Mouse (Mus musculus) forebrain, embryonic 13.5 days (tissue): ENCODE measurements at regions not wholly inside any gene's neighbourhood (a gene's known extent, or its start where the extent isn't known, plus 50 kb on each side); places are given as distances from the start of the nearest gene placed in this dataset.

ENCODE experiments used
- ATAC-seq: fragments of 200-750 bp; cut with Nextera tagmentation; 2 replicates; pipeline ENCODE4 v1.8.0; 2017
- H3K27ac ChIP-seq: fragments of 300-500 bp; sonication (generic); 2 replicates; pipeline ENCODE4 v1.5.1; 2015; ENCODE audit warnings: inconsistent platforms, mild to moderate bottlenecking, moderate library complexity
- H3K27me3 ChIP-seq: fragments of 300-500 bp; sonication (generic); 2 replicates; pipeline ENCODE4 v1.6.1; 2015; ENCODE audit warnings: mild to moderate bottlenecking, inconsistent platforms
- H3K36me3 ChIP-seq: fragments of 300-500 bp; sonication (generic); 2 replicates; pipeline ENCODE4 v1.6.1; 2015; ENCODE audit warnings: mild to moderate bottlenecking, inconsistent platforms; ENCODE audit not compliant: poor library complexity, severe bottlenecking
- H3K4me1 ChIP-seq: fragments of 300-500 bp; sonication (generic); 2 replicates; pipeline ENCODE4 v1.6.1; 2015; ENCODE audit warnings: inconsistent platforms
- H3K4me2 ChIP-seq: fragments of 300-500 bp; sonication (generic); 2 replicates; pipeline ENCODE4 v1.6.1; 2015; ENCODE audit warnings: inconsistent platforms, mild to moderate bottlenecking, moderate library complexity
- H3K4me3 ChIP-seq: fragments of 300-500 bp; sonication (generic); 2 replicates; pipeline ENCODE4 v1.5.1; 2015; ENCODE audit warnings: mild to moderate bottlenecking, inconsistent platforms
- H3K9ac ChIP-seq: fragments of 300-500 bp; sonication (generic); 2 replicates; pipeline ENCODE4 v1.6.1; 2015; ENCODE audit warnings: mild to moderate bottlenecking, inconsistent platforms
- H3K9me3 ChIP-seq: fragments of 300-500 bp; sonication (generic); replicated peaks from 2 replicates; pipeline ENCODE4 v1.6.1; 2016; ENCODE audit warnings: inconsistent platforms
- WGBS: fragments of 180-500 bp; shearing (Covaris S2); methylation state at CpG from one replicate; pipeline ENCODE4 v1.1.7; 2015; 5-methylcytosine and 5-hydroxymethylcytosine counted together

- Histone ChIP-seq H3K4me3 (no peak overlapping the region), H3K36me3 (no peaks in the 10 kb centered on the region), H3K27ac (no peak overlapping the region), H3K27me3 (no peaks in the 10 kb centered on the region), H3K9ac (no peak overlapping the region), H3K4me1 (no peaks in the 10 kb centered on the region), H3K9me3 (no peaks in the 10 kb centered on the region), H3K4me2 (no peak overlapping the region)
- no peak for ATAC-seq
- 68% methylated on average over 1 of the region's 1 CpGs for WGBS
These were observed 252.0 kb downstream of the Tfec start for GRCm38 (mm10) chr6:16646269-16646668.

- no peak for ATAC-seq
- H3K4me1 ChIP-seq, result no peaks in the 10 kb centered on the region
- no peaks in the 10 kb centered on the region for H3K27me3 ChIP-seq
- no peak overlapping the region for H3K27ac ChIP-seq
- no peaks in the 10 kb centered on the region for H3K9me3 ChIP-seq
- no peaks in the 10 kb centered on the region for H3K36me3 ChIP-seq
- H3K9ac ChIP-seq, result no peak overlapping the region
- no peak overlapping the region for H3K4me3 ChIP-seq
- H3K4me2 ChIP-seq, result no peak overlapping the region
These were observed 254.7 kb downstream of the Tfec start for GRCm38 (mm10) chr6:16643519-16643918.

DNA sequence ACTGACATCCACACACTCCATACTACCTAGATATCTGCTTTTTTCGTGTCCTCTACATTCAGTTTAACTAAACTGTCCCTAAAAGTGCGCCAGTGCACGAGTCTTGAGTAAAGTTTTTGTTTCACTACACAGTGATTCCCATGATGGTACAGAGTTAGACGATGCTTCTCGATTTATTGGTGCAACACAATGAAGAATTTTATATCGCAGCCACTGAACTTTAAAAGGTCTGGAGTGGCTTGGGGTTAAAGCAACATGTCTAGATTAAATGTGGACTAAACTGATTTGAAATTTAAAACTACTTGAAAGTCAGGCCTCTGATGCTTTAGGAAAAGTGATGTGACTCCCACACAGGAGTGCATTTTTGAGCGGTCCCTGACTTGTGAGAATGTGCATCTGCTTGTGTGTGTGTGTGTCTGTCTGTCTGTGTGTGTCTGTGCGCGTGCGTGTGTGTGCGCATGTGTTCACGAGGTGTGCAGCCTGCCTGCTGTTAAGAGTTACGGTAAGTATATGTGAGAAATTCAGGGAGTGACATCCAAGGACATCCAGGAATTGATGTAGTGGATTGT lies 261.4 kb downstream of the Tfec start:
- Histone ChIP-seq H3K9me3 (no peaks in the 10 kb centered on the region), H3K9ac (no peak overlapping the region), H3K4me3 (no peak overlapping the region), H3K27me3 (no peaks in the 10 kb centered on the region), H3K4me2 (no peak overlapping the region), H3K36me3 (no peaks in the 10 kb centered on the region), H3K27ac (no peak overlapping the region), H3K4me1 (no peaks in the 10 kb centered on the region)
- WGBS, result 94% methylated on average over 13 of the region's 13 CpGs
- no peak for ATAC-seq

GRCm38 (mm10) chr6:16636108-16636507 lies 262.1 kb downstream of the Tfec start:
- WGBS, result 28% methylated on average over 2 of the region's 2 CpGs
- no peaks in the 10 kb centered on the region for H3K27me3 ChIP-seq
- no peaks in the 10 kb centered on the region for H3K9me3 ChIP-seq
- H3K4me1 ChIP-seq, result no peaks in the 10 kb centered on the region
- H3K4me3 ChIP-seq, result no peak overlapping the region
- H3K9ac ChIP-seq, result no peak overlapping the region
- no peak overlapping the region for H3K4me2 ChIP-seq
- peak; percentile 45; the same call in 1 of the 2 replicates for ATAC-seq
- H3K27ac ChIP-seq, result no peak overlapping the region
- H3K36me3 ChIP-seq, result no peaks in the 10 kb centered on the region

DNA sequence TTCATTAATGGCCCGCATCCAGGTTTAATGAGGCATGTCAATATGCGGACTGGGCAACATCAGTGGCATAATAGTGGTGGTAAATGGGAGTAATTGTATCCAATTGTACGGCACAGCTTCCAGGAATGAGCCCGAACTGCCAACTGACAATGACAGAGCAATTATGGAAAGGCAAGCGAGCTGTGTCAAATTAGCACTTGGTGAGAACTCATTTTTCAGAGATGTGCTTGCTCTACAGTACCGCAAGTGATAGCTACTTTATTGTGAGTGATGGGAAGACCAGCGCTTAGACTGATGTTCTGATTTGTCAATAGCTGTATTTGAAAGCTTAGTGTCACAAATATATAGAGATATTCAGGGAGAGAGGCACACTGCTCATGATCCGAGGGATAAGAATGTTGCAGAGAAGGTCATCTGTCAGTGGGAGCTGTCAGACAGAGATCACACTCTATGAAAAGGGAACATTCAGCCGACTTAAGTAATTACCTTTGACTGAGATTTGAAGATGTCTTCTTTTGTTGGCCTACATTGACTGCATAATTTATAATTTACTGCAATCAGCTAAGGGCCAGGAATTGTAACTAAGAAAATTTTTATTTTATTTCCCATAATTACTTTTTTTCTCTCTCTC lies 290.7 kb downstream of the Tfec start:
- H3K27me3 ChIP-seq, result no peaks in the 10 kb centered on the region
- H3K36me3 ChIP-seq, result no peaks in the 10 kb centered on the region
- no peak overlapping the region for H3K4me3 ChIP-seq
- H3K9ac ChIP-seq, result no peak overlapping the region
- no peaks in the 10 kb centered on the region for H3K9me3 ChIP-seq
- WGBS, result 16% methylated on average over 9 of the region's 9 CpGs
- peak overlapping the region; percentile 32; the same call in 1 of the 2 replicates for H3K4me2 ChIP-seq
- no peak overlapping the region; the same call in 1 of the 2 replicates for H3K27ac ChIP-seq
- peak; percentile 95 for ATAC-seq
- peaks cover 12% of the 10 kb centered on the region for H3K4me1 ChIP-seq

- Histone ChIP-seq H3K4me1 (peaks cover 12% of the 10 kb centered on the region), H3K9ac (no peak overlapping the region), H3K4me2 (0 out of 2 replicates have a peak overlapping the region, but pooled peaks have one; percentile 32), H3K27ac (no peak overlapping the region), H3K36me3 (no peaks in the 10 kb centered on the region), H3K27me3 (no peaks in the 10 kb centered on the region), H3K4me3 (no peak overlapping the region), H3K9me3 (no peaks in the 10 kb centered on the region)
- peak; percentile 67; the same call in 1 of the 2 replicates for ATAC-seq
- 53% methylated on average over 4 of the region's 4 CpGs for WGBS
These were observed 291.4 kb downstream of the Tfec start for GRCm38 (mm10) chr6:16606687-16607392.

GRCm38 (mm10) chr6:16592411-16592810 lies 305.8 kb downstream of the Tfec start:
- Histone ChIP-seq H3K27ac (no peak overlapping the region), H3K4me1 (no peaks in the 10 kb centered on the region), H3K9me3 (no peaks in the 10 kb centered on the region), H3K4me2 (no peak overlapping the region), H3K4me3 (no peak overlapping the region), H3K9ac (no peak overlapping the region), H3K27me3 (no peaks in the 10 kb centered on the region), H3K36me3 (no peaks in the 10 kb centered on the region)
- WGBS, result 88% methylated on average over 2 of the region's 2 CpGs
- ATAC-seq, result no peak

- Histone ChIP-seq H3K9ac (no peak overlapping the region), H3K27me3 (no peaks in the 10 kb centered on the region), H3K4me3 (no peak overlapping the region), H3K36me3 (no peaks in the 10 kb centered on the region), H3K9me3 (no peaks in the 10 kb centered on the region), H3K27ac (no peak overlapping the region), H3K4me2 (no peak overlapping the region), H3K4me1 (no peaks in the 10 kb centered on the region)
- ATAC-seq, result peak; percentile 59
- 50% methylated on average over 7 of the region's 7 CpGs for WGBS
These were observed 315.9 kb downstream of the Tfec start for GRCm38 (mm10) chr6:16582302-16582701.

DNA sequence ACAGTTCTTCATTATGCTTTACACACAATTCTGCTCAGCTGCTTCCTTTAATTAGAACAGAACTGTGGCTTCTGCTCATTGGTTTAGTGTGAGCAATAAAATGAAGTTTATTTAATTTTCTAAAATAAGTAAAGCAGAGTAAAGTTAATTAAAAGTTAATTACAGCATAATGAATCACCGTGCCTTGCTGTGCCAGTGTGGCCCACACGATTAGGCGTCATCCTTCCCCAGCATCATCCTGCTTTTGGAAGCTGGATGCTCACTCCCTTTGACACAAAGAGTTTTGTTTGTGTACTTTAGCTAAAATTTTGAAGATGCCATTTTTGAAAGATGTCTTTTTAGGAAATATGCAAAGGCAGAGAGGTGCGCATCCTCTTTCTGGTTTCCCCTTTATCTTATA lies 316.4 kb downstream of the Tfec start:
- Histone ChIP-seq H3K9me3 (no peaks in the 10 kb centered on the region), H3K4me2 (no peak overlapping the region), H3K4me1 (no peaks in the 10 kb centered on the region), H3K36me3 (no peaks in the 10 kb centered on the region), H3K27me3 (no peaks in the 10 kb centered on the region), H3K9ac (no peak overlapping the region), H3K27ac (no peak overlapping the region), H3K4me3 (no peak overlapping the region)
- peak; percentile 63; the same call in 1 of the 2 replicates for ATAC-seq
- WGBS, result 72% methylated on average over 4 of the region's 4 CpGs

- Histone ChIP-seq H3K9ac (no peak overlapping the region), H3K27me3 (no peaks in the 10 kb centered on the region), H3K36me3 (no peaks in the 10 kb centered on the region), H3K4me1 (no peaks in the 10 kb centered on the region), H3K27ac (no peak overlapping the region), H3K9me3 (no peaks in the 10 kb centered on the region), H3K4me2 (no peak overlapping the region), H3K4me3 (no peak overlapping the region)
- no peak for ATAC-seq
- WGBS, result 85% methylated on average over 2 of the region's 2 CpGs
These were observed 322.4 kb downstream of the Tfec start for GRCm38 (mm10) chr6:16575875-16576274.

GRCm38 (mm10) chr6:16572828-16573227 lies 325.4 kb downstream of the Tfec start:
- H3K4me2 ChIP-seq, result no peak overlapping the region
- no peak overlapping the region for H3K9ac ChIP-seq
- no peak for ATAC-seq
- H3K27me3 ChIP-seq, result no peaks in the 10 kb centered on the region
- H3K4me3 ChIP-seq, result no peak overlapping the region
- H3K27ac ChIP-seq, result no peak overlapping the region
- WGBS, result 73% methylated on average over 6 of the region's 6 CpGs
- H3K4me1 ChIP-seq, result no peaks in the 10 kb centered on the region
- no peaks in the 10 kb centered on the region for H3K36me3 ChIP-seq
- H3K9me3 ChIP-seq, result no peaks in the 10 kb centered on the region

DNA sequence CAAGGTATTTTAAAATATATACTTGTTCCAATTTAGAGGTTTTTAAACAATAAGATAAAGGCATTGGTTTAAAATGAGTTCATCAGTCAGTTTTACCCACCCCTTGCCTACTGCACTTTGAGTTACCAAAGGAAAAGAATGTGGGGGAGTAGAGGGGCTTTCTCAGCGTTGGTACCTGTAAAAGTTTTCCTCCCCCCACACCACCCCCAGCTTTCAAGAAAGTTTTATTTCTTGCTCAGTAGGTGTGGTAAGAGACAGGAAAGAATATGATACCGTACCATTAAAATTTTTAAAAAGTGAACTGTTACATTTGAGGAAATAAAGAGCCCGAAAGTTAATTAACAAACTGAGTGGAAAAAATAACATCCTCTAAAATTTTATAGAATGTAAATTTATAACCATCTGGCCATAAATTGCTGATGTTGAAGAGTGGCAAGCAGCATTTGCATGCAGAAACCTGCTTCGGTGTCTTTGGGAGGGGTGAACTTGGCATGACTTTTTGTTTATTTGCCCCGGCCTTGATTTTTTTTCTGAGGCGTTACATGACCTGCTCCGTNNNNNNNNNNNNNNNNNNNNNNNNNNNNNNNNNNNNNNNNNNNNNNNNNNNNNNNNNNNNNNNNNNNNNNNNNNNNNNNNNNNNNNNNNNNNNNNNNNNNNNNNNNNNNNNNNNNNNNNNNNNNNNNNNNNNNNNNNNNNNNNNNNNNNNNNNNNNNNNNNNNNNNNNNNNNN lies 346.1 kb downstream of the Tfec start:
- no peaks in the 10 kb centered on the region for H3K9me3 ChIP-seq
- H3K4me2 ChIP-seq, result no peak overlapping the region
- H3K27me3 ChIP-seq, result no peaks in the 10 kb centered on the region
- no peak overlapping the region for H3K27ac ChIP-seq
- no peaks in the 10 kb centered on the region for H3K36me3 ChIP-seq
- ATAC-seq, result no peak
- H3K4me3 ChIP-seq, result no peak overlapping the region
- WGBS, result 56% methylated on average over 7 of the region's 7 CpGs
- H3K4me1 ChIP-seq, result peaks cover 14% of the 10 kb centered on the region
- no peak overlapping the region for H3K9ac ChIP-seq
